Mouse (Mus musculus) gastrocnemius, postnatal 36 days (tissue): ENCODE measurements around the gene Cobll1. TPM values are rescaled to one million over a fixed set of nuclear protein-coding genes. Genes with fewer than 3 reads are reported as not detected.

ENCODE experiments used
- DNase-seq, 2 experiments: peaks; one replicate each; pipeline ENCODE4 v3.0.0; 2022
- intact Hi-C: fragments of 180-260 bp; cut with DNase I; formaldehyde crosslinking; loops from one replicate; pipeline ENCODE4 v1.15.1; 2025
- total RNA-seq, 2 experiments: library from RNA; stranded (reverse); gene quantifications; 2 replicates each; pipeline ENCODE4 v1.2.3; 2021

The Cobll1 gene
- total RNA-seq, 2 experiments from 2014 or later: 2.9 to 5.0 TPM

GRCm38 (mm10) chr2:65113191-65113590 lies 126.0 kb downstream of the Cobll1 start:
- DNase-seq: no peak
- intact Hi-C loops: no loop called here

- no peak for DNase-seq
- intact Hi-C loops: no loop called here
Measured at GRCm38 (mm10) chr2:65104569-65104968, 134.6 kb downstream of the Cobll1 start.

GRCm38 (mm10) chr2:65103801-65104200 lies 135.4 kb downstream of the Cobll1 start:
- intact Hi-C loops: no loop called here
- no peak for DNase-seq

- intact Hi-C loops: no loop called here
- DNase-seq: no peak
Measured at GRCm38 (mm10) chr2:65101388-65101787, 137.8 kb downstream of the Cobll1 start.

GRCm38 (mm10) chr2:65100001-65100400 lies 139.2 kb downstream of the Cobll1 start:
- intact Hi-C loops: no loop called here
- DNase-seq: no peak

GRCm38 (mm10) chr2:65095571-65095970 lies 143.6 kb downstream of the Cobll1 start:
- intact Hi-C loops: no loop called here

GRCm38 (mm10) chr2:65093990-65094389 lies 145.2 kb downstream of the Cobll1 start:
- no peak for DNase-seq
- intact Hi-C loops: no loop called here

More at GRCm38 (mm10) chr2:65095571-65095970, 143.6 kb downstream of the Cobll1 start:
- DNase-seq: no peak

GRCm38 (mm10) chr2:65090986-65091385 lies 148.2 kb downstream of the Cobll1 start:
- no peak for DNase-seq
- intact Hi-C loops: no loop called here

GRCm38 (mm10) chr2:65087197-65087596 lies 152.0 kb downstream of the Cobll1 start:
- no peak for DNase-seq

GRCm38 (mm10) chr2:65083411-65083810 lies 155.8 kb downstream of the Cobll1 start:
- DNase-seq: no peak
- intact Hi-C loops: no loop called here

More at GRCm38 (mm10) chr2:65087197-65087596, 152.0 kb downstream of the Cobll1 start:
- intact Hi-C loops: no loop called here

GRCm38 (mm10) chr2:65077544-65077943 lies 161.7 kb downstream of the Cobll1 start:
- intact Hi-C loops: no loop called here
- DNase-seq: no peak

GRCm38 (mm10) chr2:65075840-65076239 lies 163.4 kb downstream of the Cobll1 start:
- intact Hi-C loops: no loop called here

GRCm38 (mm10) chr2:65075431-65075830 lies 163.8 kb downstream of the Cobll1 start:
- no peak for DNase-seq
- intact Hi-C loops: no loop called here

More at GRCm38 (mm10) chr2:65075840-65076239, 163.4 kb downstream of the Cobll1 start:
- no peak for DNase-seq

GRCm38 (mm10) chr2:65072205-65072604 lies 167.0 kb downstream of the Cobll1 start:
- no peak for DNase-seq
- intact Hi-C loops: no loop called here

- no peak for DNase-seq
- intact Hi-C loops: no loop called here
Measured at GRCm38 (mm10) chr2:65053764-65054163, 185.4 kb downstream of the Cobll1 start.

- intact Hi-C loops: no loop called here
Measured at GRCm38 (mm10) chr2:65052191-65053012, 186.8 kb downstream of the Cobll1 start.

GRCm38 (mm10) chr2:65050776-65051175 lies 188.4 kb downstream of the Cobll1 start:
- no peak for DNase-seq
- intact Hi-C loops: no loop called here

More at GRCm38 (mm10) chr2:65052191-65053012, 186.8 kb downstream of the Cobll1 start:
- no peak for DNase-seq

GRCm38 (mm10) chr2:65048234-65049017 lies 190.8 kb downstream of the Cobll1 start:
- intact Hi-C loops: no loop called here

More at GRCm38 (mm10) chr2:65048234-65049017, 190.8 kb downstream of the Cobll1 start:
- no peak for DNase-seq
